Mouse (Mus musculus) heart, adult 2 months (tissue): ENCODE data around the gene Tktl1. TPM values are rescaled to one million over a fixed set of nuclear protein-coding genes. Genes with fewer than 3 reads are reported as not detected.

Experiments
- DNase-seq, 2 experiments: peaks; one replicate each; pipeline ENCODE4 v3.0.0; 2021
- H3K27ac ChIP-seq: fragments of 200-600 bp; 2 replicates; pipeline ENCODE4 v1.8.1; 2022
- H3K27me3 ChIP-seq: fragments of 200-500 bp; 2 replicates; pipeline ENCODE4 v1.6.1; 2012; ENCODE audit warnings: mild to moderate bottlenecking, low read length, inconsistent platforms, mixed read lengths; ENCODE audit not compliant: control insufficient read depth, insufficient read depth
- H3K36me3 ChIP-seq: fragments of 200-500 bp; 2 replicates; pipeline ENCODE4 v1.6.1; 2012; ENCODE audit warnings: low read length, inconsistent platforms; ENCODE audit not compliant: control insufficient read depth, insufficient read depth
- H3K4me1 ChIP-seq: fragments of 200-500 bp; 2 replicates; pipeline ENCODE4 v1.6.1; 2011; ENCODE audit warnings: low read length; ENCODE audit not compliant: control insufficient read depth, insufficient read depth
- H3K4me3 ChIP-seq: fragments of 200-600 bp; 2 replicates; pipeline ENCODE4 v1.8.1; 2022
- H3K79me2 ChIP-seq: fragments of 200-500 bp; replicated peaks from 2 replicates; pipeline ENCODE4 v1.6.1; 2012; ENCODE audit warnings: mild to moderate bottlenecking, inconsistent platforms, low read length, moderate library complexity, mixed read lengths; ENCODE audit not compliant: control insufficient read depth, insufficient read depth
- H3K9ac ChIP-seq: fragments of 200-500 bp; 2 replicates; pipeline ENCODE4 v1.6.1; 2012; ENCODE audit warnings: low read depth, mild to moderate bottlenecking, control low read depth, inconsistent platforms, low read length, mixed read lengths
- CTCF ChIP-seq: fragments of 200-600 bp; IDR thresholded peaks from 2 replicates; pipeline ENCODE4 v1.8.1; 2022; ENCODE audit warnings: antibody characterized with exemption, mild to moderate bottlenecking, moderate library complexity
- EP300 ChIP-seq: fragments of 200-500 bp; IDR thresholded peaks from 2 replicates; pipeline ENCODE4 v1.6.1; 2011; ENCODE audit warnings: low read depth, low read length, control low read depth; ENCODE audit not compliant: insufficient read depth
- POLR2A ChIP-seq: fragments of 200-500 bp; IDR thresholded peaks from 2 replicates; pipeline ENCODE4 v1.6.1; 2011; ENCODE audit warnings: mild to moderate bottlenecking, low read depth, low read length, control low read depth; ENCODE audit not compliant: insufficient read depth
- WGBS: fragments of 180-500 bp; shearing (Covaris S2); methylation state at CpG from one replicate; pipeline ENCODE4 v1.1.7; 2018; 5-methylcytosine and 5-hydroxymethylcytosine counted together
- intact Hi-C: fragments of 180-260 bp; cut with DNase I; formaldehyde crosslinking; loops from one replicate; pipeline ENCODE4 v1.15.1; 2025
- polyA plus RNA-seq: library from polyadenylated mRNA; depleted of rRNA; stranded (reverse); fragments of >200 nt; gene quantifications from 2 replicates; pipeline ENCODE4 v1.2.3, GENCODE M21; 2012
- total RNA-seq, 2 experiments: library from RNA; stranded (reverse); gene quantifications; 2 replicates each; pipeline ENCODE4 v1.2.3; 2021

Tktl1 gene
- total and polyA plus RNA-seq, 3 experiments = not detected

DNA sequence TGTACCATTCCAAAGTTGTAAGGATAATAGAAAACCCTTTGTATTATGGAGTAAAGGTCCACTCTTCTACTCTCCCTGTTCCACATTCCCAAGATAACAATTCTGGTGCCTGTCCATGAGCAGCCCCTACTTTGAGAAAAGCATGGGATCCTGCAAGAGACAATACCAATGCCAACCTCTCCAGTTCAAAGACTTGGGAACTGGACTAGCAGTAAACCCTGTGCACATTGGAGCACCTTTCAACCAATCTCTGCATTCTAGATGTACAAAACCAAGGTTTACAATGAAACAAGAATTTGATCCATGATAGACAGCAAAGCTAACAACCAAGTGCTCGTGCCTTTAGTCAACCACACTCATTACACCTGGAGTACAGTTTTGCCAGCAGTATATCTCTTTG, 68.0 kb downstream of the Tktl1 start:
- no peak for DNase-seq
- Histone ChIP-seq H3K4me1 (peaks cover 3% of the 10 kb centered on the region), H3K79me2 (no peaks in the 10 kb centered on the region), H3K27me3 (no peaks in the 10 kb centered on the region), H3K36me3 (no peaks in the 10 kb centered on the region), H3K4me3 (peak overlapping the region; percentile 60), H3K9ac (peak overlapping the region; percentile 57; the same call in 1 of the 2 replicates), H3K27ac (peak overlapping the region; percentile 91)
- WGBS = 28% methylated on average over 1 of the region's 1 CpGs
- no peak for TF ChIP-seq POLR2A
- no peak for TF ChIP-seq EP300
- TF ChIP-seq CTCF = no peak
- intact Hi-C loops = loop anchor here (2.0 to 10.0 kb wide), 6 partner anchors 37 to 278 kb away; partner anchors contain the start of genes Dnase1l1, G6pdx, Hcfc1 and Irak1

DNA sequence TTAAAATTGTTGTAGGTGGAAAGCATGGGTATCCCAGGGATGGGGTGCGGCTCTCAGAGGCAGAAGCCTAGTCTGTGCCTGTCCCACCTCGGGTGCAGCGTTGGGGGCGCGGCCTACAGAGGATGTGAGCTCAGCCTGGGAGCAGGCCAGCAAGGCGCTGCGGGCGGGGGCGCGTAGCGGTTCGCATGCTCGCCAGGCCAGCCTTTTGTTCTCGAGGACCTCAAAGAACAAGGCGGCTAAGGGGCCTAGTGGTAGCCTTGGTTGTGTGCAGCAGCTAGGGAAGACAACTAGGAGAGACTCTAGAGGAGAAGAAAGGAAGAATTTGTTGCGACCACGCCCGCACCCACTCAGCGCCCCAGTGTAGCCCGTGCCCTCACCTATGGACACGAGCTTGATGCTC, 68.6 kb downstream of the Tktl1 start:
- 0 out of 2 replicates have a peak, but pooled peaks have one; percentile 8 for TF ChIP-seq EP300
- peak; percentile 73 for TF ChIP-seq POLR2A
- TF ChIP-seq CTCF = no peak
- no peaks in the 10 kb centered on the region for H3K27me3 ChIP-seq
- DNase-seq = peak; percentile 86 to 89
- H3K4me3 ChIP-seq = peak overlapping the region; percentile 60
- intact Hi-C loops = loop anchor here (2.0 to 10.0 kb wide), 6 partner anchors 37 to 279 kb away; partner anchors contain the start of genes Dnase1l1, G6pdx, Hcfc1 and Irak1
- H3K36me3 ChIP-seq = no peaks in the 10 kb centered on the region
- H3K79me2 ChIP-seq = no peaks in the 10 kb centered on the region
- WGBS = 29% methylated on average over 21 of the region's 21 CpGs
- H3K4me1 ChIP-seq = peaks cover 3% of the 10 kb centered on the region
- H3K9ac ChIP-seq = peak overlapping the region; percentile 57
- H3K27ac ChIP-seq = peak overlapping the region; percentile 91

DNA sequence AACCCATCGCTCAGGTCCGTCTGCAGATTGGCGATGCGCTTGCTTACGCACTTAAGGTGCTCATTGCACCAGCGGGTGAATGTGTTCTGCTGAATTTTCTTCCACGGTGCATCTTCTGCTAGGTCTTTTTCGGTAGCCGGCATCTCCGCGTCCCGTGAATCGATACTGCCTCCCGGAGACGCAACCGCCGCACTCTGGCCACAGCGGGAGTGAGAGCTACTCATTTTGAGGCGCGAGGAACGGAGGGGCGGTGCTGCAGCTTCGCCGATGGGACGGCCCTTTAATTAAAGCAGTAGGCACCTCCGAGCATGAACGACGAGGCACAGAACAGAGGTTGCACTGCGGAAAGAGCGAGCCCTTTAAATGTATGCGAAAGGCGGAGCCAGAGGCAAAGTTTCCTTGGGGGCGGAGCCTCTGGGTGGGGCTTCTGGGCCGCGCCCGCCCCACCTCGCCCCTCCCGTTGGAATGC, 69.2 kb downstream of the Tktl1 start:
- DNase-seq = peak; percentile 86 to 92
- H3K27me3 ChIP-seq = no peaks in the 10 kb centered on the region
- TF ChIP-seq CTCF = no peak
- peak; percentile 96 for TF ChIP-seq POLR2A
- intact Hi-C loops = loop anchor here (5.0 to 10.0 kb wide), 5 partner anchors 36 to 224 kb away; partner anchors contain the start of genes Dnase1l1, G6pdx, Irak1 and Taz
- H3K4me3 ChIP-seq = peak overlapping the region; percentile 60
- no peaks in the 10 kb centered on the region for H3K79me2 ChIP-seq
- no peaks in the 10 kb centered on the region for H3K36me3 ChIP-seq
- 19% methylated on average over 35 of the region's 38 CpGs for WGBS
- H3K9ac ChIP-seq = peak overlapping the region; percentile 57
- H3K27ac ChIP-seq = peak overlapping the region; percentile 91
- H3K4me1 ChIP-seq = peaks cover 3% of the 10 kb centered on the region

GRCm38 (mm10) chrX:74246693-74247092, 69.6 kb downstream of the Tktl1 start:
- no peaks in the 10 kb centered on the region for H3K79me2 ChIP-seq
- TF ChIP-seq CTCF = no peak
- no peak for TF ChIP-seq POLR2A
- no peak for TF ChIP-seq EP300
- H3K27me3 ChIP-seq = no peaks in the 10 kb centered on the region
- WGBS = 18% methylated on average over 15 of the region's 15 CpGs
- H3K9ac ChIP-seq = peak overlapping the region; percentile 57
- peak overlapping the region; percentile 60 for H3K4me3 ChIP-seq
- peaks cover 3% of the 10 kb centered on the region for H3K4me1 ChIP-seq
- no peak for DNase-seq
- peak overlapping the region; percentile 74 for H3K27ac ChIP-seq
- H3K36me3 ChIP-seq = no peaks in the 10 kb centered on the region
- intact Hi-C loops = loop anchor here (5.0 to 10.0 kb wide), 5 partner anchors 36 to 224 kb away; partner anchors contain the start of genes Dnase1l1, G6pdx, Irak1 and Taz

DNA sequence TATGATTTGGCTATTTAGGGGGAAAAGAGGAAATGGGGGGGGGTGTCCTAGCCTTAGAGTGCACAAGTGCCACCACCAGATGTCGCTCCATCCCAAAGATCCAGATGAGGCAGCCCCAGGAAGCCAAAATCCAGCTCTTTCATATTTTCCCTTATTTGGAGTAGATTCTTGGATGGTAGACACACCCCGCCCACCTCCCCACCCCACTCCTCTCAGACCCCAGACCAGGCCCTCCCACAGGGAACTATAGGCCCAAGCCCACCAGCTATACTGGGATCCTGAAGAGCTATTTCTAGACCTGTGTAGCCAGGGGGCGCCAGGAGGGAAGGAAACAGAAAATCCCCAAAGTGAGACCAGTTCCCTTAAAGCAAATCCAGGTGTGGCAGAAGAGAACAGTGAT, 71.6 kb downstream of the Tktl1 start:
- peak overlapping the region; percentile 49 for H3K4me3 ChIP-seq
- intact Hi-C loops = loop anchor here (1.0 to 10.0 kb wide), 8 partner anchors 34 to 226 kb away; partner anchors contain the start of genes Atp6ap1, Dnase1l1, Fam3a and G6pdx
- WGBS = 6% methylated on average over 3 of the region's 3 CpGs
- TF ChIP-seq CTCF (peak; percentile 77), EP300 (0 out of 2 replicates have a peak, but pooled peaks have one; percentile 20), POLR2A (no peak)
- H3K27me3 ChIP-seq = no peaks in the 10 kb centered on the region
- no peaks in the 10 kb centered on the region for H3K36me3 ChIP-seq
- DNase-seq = peak; percentile 68 to 73
- no peaks in the 10 kb centered on the region for H3K79me2 ChIP-seq
- H3K9ac ChIP-seq = peak overlapping the region; percentile 78; the same call in 1 of the 2 replicates
- H3K4me1 ChIP-seq = peaks cover 3% of the 10 kb centered on the region
- peak overlapping the region; percentile 58 for H3K27ac ChIP-seq

DNA sequence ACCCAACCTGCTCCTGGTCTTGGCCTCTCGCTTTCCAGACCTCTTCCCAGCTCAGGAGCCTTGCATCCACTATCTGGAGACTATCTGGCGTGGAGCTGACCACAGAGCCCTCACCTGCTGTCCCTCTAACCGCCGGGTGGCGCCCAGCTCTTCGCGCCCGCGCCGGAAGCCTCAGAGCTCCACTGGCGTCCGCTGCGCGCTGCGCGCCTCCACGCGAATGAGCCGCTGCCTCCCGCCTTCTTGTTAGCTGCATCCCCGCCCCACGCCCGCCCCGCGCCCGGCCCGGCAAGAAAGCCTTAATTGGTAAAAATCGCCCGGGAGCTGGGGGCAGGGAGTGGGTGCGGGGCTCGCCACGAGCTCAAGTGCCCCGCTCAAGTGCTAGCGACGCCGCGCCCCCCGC, 72.6 kb downstream of the Tktl1 start, which contains the start of gene Flna:
Gene Flna, minus strand, starts transcription at position 206 of the 400 bp plus-strand sequence.
- H3K4me1 ChIP-seq = peaks cover 3% of the 10 kb centered on the region
- H3K27ac ChIP-seq = peak within 1 kb of the TSS; percentile 58
- TF ChIP-seq POLR2A = peak; percentile 65
- TF ChIP-seq CTCF = peak; percentile 67
- no peak for TF ChIP-seq EP300
- no peaks in the 10 kb centered on the region for H3K27me3 ChIP-seq
- intact Hi-C loops = loop anchor here (1.0 to 10.0 kb wide), 8 partner anchors 33 to 227 kb away; partner anchors contain the start of genes Atp6ap1, Dnase1l1, Fam3a and G6pdx
- 14% methylated on average over 38 of the region's 38 CpGs for WGBS
- no peaks in the 10 kb centered on the region for H3K79me2 ChIP-seq
- DNase-seq = peak; percentile 76 to 82
- peak within 1 kb of the TSS; percentile 49 for H3K4me3 ChIP-seq
- peak within 1 kb of the TSS; percentile 78 for H3K9ac ChIP-seq
- no peaks in the 10 kb centered on the region for H3K36me3 ChIP-seq
